Mouse (Mus musculus) ES-Bruce4 (cell line): Measurements from ENCODE around the gene Cadm2.

ENCODE experiments used
- CTCF ChIP-seq: IDR thresholded peaks from one replicate; pipeline ENCODE4 v1.8.1; 2011; ENCODE audit warnings: low read depth, low read length
- POLR2A ChIP-seq: IDR thresholded peaks from one replicate; pipeline ENCODE4 v1.8.1; 2011; ENCODE audit warnings: low read length; ENCODE audit not compliant: insufficient read depth

DNA sequence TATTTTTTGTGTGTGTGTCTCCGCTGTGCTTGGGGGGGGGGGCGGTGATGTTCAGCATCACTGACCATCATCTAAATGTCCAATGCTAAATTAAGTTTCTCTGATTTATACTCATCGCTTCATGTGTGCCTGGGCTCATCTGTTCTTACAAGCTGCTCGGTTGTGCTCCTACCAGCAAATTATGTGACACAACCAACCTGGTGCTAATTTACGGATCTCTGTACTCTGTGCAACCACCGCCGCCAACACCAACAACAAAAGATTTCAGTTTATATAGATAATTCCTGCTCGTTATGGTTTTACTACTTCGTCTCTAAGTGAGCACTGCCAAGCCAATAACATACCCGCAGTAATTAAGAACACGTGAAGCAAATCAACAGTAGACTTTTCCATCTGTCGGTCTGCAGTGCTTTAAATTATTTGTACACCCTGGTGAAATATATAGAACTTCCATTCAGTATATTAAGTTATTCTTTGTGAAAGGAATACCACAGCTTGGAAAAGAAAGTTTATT is 700.8 kb downstream of the Cadm2 start:
- TF ChIP-seq CTCF (no peak), POLR2A (no peak)
